In the genomic region with DNA sequence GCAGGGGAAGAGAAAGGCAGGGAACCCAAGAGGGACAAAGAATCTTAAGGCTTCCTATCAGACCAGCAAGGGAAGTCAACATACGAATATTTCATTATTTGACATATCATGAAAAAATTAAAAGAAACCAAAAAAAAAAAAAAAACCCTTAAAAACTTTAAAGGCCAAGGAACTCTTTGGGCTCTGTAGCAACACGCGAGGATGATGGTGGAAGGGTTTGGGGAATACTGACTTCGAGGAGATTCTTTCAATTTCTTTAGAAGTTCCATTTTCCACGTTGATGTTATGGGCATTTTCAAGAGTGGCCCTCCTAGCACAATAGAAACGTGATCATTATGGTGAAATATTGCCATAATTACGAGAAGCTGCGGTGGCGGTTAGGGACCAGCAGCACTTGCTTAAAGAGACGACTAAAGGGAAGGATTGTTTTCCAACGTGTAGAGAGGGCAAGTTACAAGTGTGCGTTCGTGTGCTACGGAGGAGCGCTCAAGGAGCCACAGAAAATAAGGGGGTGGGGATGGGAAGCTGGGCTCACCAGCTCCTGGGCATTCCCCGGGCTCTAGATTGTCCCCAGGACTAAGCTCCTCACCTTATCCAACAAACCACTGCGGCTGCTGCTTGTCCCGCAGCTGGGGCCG, we compare ENCODE assay signal across 7 mouse cellular contexts. TPM values are rescaled to one million over a fixed set of nuclear protein-coding genes. Genes with fewer than 3 reads are reported as not detected.
DNase-seq lines count a peak whose midpoint lies in the region; ATAC-seq lines count a peak whose summit lies in the region.

No protein-coding gene starts in this region.

- H3K9me3 ChIP-seq in lung, embryonic 15.5 days, result no peaks in the 10 kb centered on the region
- no peaks in the 10 kb centered on the region for H3K9me3 ChIP-seq in forebrain, embryonic 10.5 days
- no peaks in the 10 kb centered on the region for H3K9me3 ChIP-seq in limb, embryonic 15.5 days
- H3K9me3 ChIP-seq in stomach, embryonic 15.5 days, result no peaks in the 10 kb centered on the region

- H3K9ac ChIP-seq in lung, embryonic 15.5 days, result peak overlapping the region; percentile 63
- H3K9ac ChIP-seq in limb, embryonic 15.5 days, result peak overlapping the region; percentile 83
- peak overlapping the region; percentile 81 for H3K9ac ChIP-seq in stomach, embryonic 15.5 days

- DNase-seq in lung, postnatal 25 days (ENCODE audit: low spot score), result no peak
- no peak for DNase-seq in forebrain, embryonic 10.5 days (ENCODE audit: extremely low spot score, low spot score)
- no peak for DNase-seq in adrenal gland, adult 18-20 months (ENCODE audit: low spot score in 2 of 2)
- no peak for DNase-seq in cerebellum, adult 11 months

- peak overlapping the region; percentile 81 for H3K4me2 ChIP-seq in lung, embryonic 15.5 days
- peak overlapping the region; percentile 74 for H3K4me2 ChIP-seq in limb, embryonic 15.5 days
- H3K4me2 ChIP-seq in stomach, embryonic 15.5 days, result peak overlapping the region; percentile 82

- peak overlapping the region; percentile 66 for H3K4me3 ChIP-seq in lung, embryonic 15.5 days
- peak overlapping the region; percentile 81 for H3K4me3 ChIP-seq in forebrain, embryonic 10.5 days
- peak overlapping the region; percentile 88 for H3K4me3 ChIP-seq in limb, embryonic 15.5 days
- peak overlapping the region; percentile 88 for H3K4me3 ChIP-seq in stomach, embryonic 15.5 days (replicated peaks)

- ATAC-seq in lung, embryonic 15.5 days (ENCODE audit: borderline replicate concordance, extremely low read depth, low FRiP score, low TSS enrichment), result peak; percentile 60; the same call in 1 of the 2 replicates
- ATAC-seq in limb, embryonic 15.5 days (ENCODE audit: insufficient number of reproducible peaks, low FRiP score, low TSS enrichment, low read depth), result peak; percentile 55
- ATAC-seq in stomach, embryonic 15.5 days (ENCODE audit: insufficient read depth, low FRiP score, low read depth), result peak; percentile 41

- WGBS in lung, embryonic 15.5 days, result 1% methylated on average over 19 of the region's 19 CpGs
- WGBS in forebrain, embryonic 10.5 days, result 2% methylated on average over 19 of the region's 19 CpGs
- WGBS in limb, embryonic 15.5 days, result 1% methylated on average over 19 of the region's 19 CpGs
- WGBS in stomach, embryonic 15.5 days, result 2% methylated on average over 19 of the region's 19 CpGs

- peaks cover 25% of the 10 kb centered on the region for H3K36me3 ChIP-seq in lung, embryonic 15.5 days
- peaks cover 37% of the 10 kb centered on the region for H3K36me3 ChIP-seq in forebrain, embryonic 10.5 days (replicated peaks)
- H3K36me3 ChIP-seq in limb, embryonic 15.5 days, result peaks cover 12% of the 10 kb centered on the region; the same call in 1 of the 2 replicates
- peaks cover 6% of the 10 kb centered on the region for H3K36me3 ChIP-seq in stomach, embryonic 15.5 days

- peak overlapping the region; percentile 60 for H3K27ac ChIP-seq in lung, embryonic 15.5 days
- peak overlapping the region; percentile 95 for H3K27ac ChIP-seq in forebrain, embryonic 10.5 days
- peak overlapping the region; percentile 81 for H3K27ac ChIP-seq in limb, embryonic 15.5 days
- H3K27ac ChIP-seq in stomach, embryonic 15.5 days, result peak overlapping the region; percentile 70; the same call in 1 of the 2 replicates

- no peaks in the 10 kb centered on the region for H3K27me3 ChIP-seq in lung, embryonic 15.5 days
- no peaks in the 10 kb centered on the region for H3K27me3 ChIP-seq in forebrain, embryonic 10.5 days (ENCODE audit: poor library complexity, severe bottlenecking)
- H3K27me3 ChIP-seq in limb, embryonic 15.5 days, result no peaks in the 10 kb centered on the region
- H3K27me3 ChIP-seq in stomach, embryonic 15.5 days (replicated peaks), result no peaks in the 10 kb centered on the region

- H3K4me1 ChIP-seq in lung, embryonic 15.5 days, result peaks cover 20% of the 10 kb centered on the region
- H3K4me1 ChIP-seq in forebrain, embryonic 10.5 days, result peaks cover 30% of the 10 kb centered on the region
- peaks cover 15% of the 10 kb centered on the region for H3K4me1 ChIP-seq in limb, embryonic 15.5 days
- peaks cover 16% of the 10 kb centered on the region for H3K4me1 ChIP-seq in stomach, embryonic 15.5 days

RNA-seq across cellular contexts. Expression of a gene that starts 0.6 kb away (rescaled TPM):
- polyA plus RNA-seq in lung, embryonic 15.5 days (2015; fragmentation: Nextera tagmentation; extraction: Ambion mirVana), result 0.26 and 0.36 TPM in 2 replicates
- 0.48 and 0.52 TPM in 2 replicates for polyA plus RNA-seq in forebrain, embryonic 10.5 days (2016; fragmentation: Nextera tagmentation; extraction: Ambion mirVana)
- 0.19 and 0.57 TPM in 2 replicates for polyA plus RNA-seq in limb, embryonic 15.5 days (2015; fragmentation: Nextera tagmentation; extraction: Ambion mirVana)
- polyA plus RNA-seq in stomach, embryonic 15.5 days (2015; fragmentation: Nextera tagmentation; extraction: Ambion mirVana), result 0.21 and 0.35 TPM in 2 replicates
- 1 to 10 TPM in 1 of 2 experiments, not detected in 1; 2.8 TPM for total RNA-seq in adrenal gland, adult 18-20 months (2021)

RNA-seq across cellular contexts. Expression of a gene that starts 5.0 kb away (rescaled TPM):
- polyA plus RNA-seq in lung, embryonic 15.5 days (2015; fragmentation: Nextera tagmentation; extraction: Ambion mirVana), result 400 and 403 TPM in 2 replicates
- polyA plus RNA-seq in forebrain, embryonic 10.5 days (2016; fragmentation: Nextera tagmentation; extraction: Ambion mirVana), result 367 and 394 TPM in 2 replicates
- polyA plus RNA-seq in limb, embryonic 15.5 days (2015; fragmentation: Nextera tagmentation; extraction: Ambion mirVana), result 338 and 353 TPM in 2 replicates
- polyA plus RNA-seq in stomach, embryonic 15.5 days (2015; fragmentation: Nextera tagmentation; extraction: Ambion mirVana), result 386 and 415 TPM in 2 replicates
- total RNA-seq in adrenal gland, adult 18-20 months (2021), result 100 to 1,000 TPM; 150 to 191 TPM

RNA-seq across cellular contexts. Expression of a gene that starts 30.1 kb away (rescaled TPM):
- polyA plus RNA-seq in lung, embryonic 15.5 days (2015; fragmentation: Nextera tagmentation; extraction: Ambion mirVana), result 5.0 and 5.3 TPM in 2 replicates
- 2.1 and 2.2 TPM in 2 replicates for polyA plus RNA-seq in forebrain, embryonic 10.5 days (2016; fragmentation: Nextera tagmentation; extraction: Ambion mirVana)
- polyA plus RNA-seq in limb, embryonic 15.5 days (2015; fragmentation: Nextera tagmentation; extraction: Ambion mirVana), result 5.0 and 5.1 TPM in 2 replicates
- 5.4 and 6.0 TPM in 2 replicates for polyA plus RNA-seq in stomach, embryonic 15.5 days (2015; fragmentation: Nextera tagmentation; extraction: Ambion mirVana)
- total RNA-seq in adrenal gland, adult 18-20 months (2021), result 1 to 10 TPM; 1.9 to 2.4 TPM
